Mouse (Mus musculus) stomach, embryonic 14.5 days (tissue): ENCODE results near the gene Cul7. TPM values are rescaled to one million over a fixed set of nuclear protein-coding genes. Genes with fewer than 3 reads are reported as not detected.

ENCODE experiments used
- ATAC-seq: fragments of 200-750 bp; cut with Nextera tagmentation; 2 replicates; pipeline ENCODE4 v1.8.0; 2017; ENCODE audit warnings: low read depth, moderate TSS enrichment; ENCODE audit not compliant: insufficient number of reproducible peaks, insufficient read depth, low FRiP score
- H3K27ac ChIP-seq: fragments of 300-500 bp; sonication (generic); 2 replicates; pipeline ENCODE4 v1.5.1; 2014; ENCODE audit warnings: mild to moderate bottlenecking, low read length, moderate library complexity, mixed read lengths
- H3K27me3 ChIP-seq: fragments of 300-500 bp; sonication (generic); 2 replicates; pipeline ENCODE4 v1.6.1; 2014; ENCODE audit warnings: low read length, control low read depth, mixed read lengths; ENCODE audit not compliant: control insufficient read depth, insufficient read depth
- H3K36me3 ChIP-seq: fragments of 300-500 bp; sonication (generic); 2 replicates; pipeline ENCODE4 v1.6.1; 2014; ENCODE audit warnings: mild to moderate bottlenecking, control low read depth, low read length, moderate library complexity, mixed read lengths; ENCODE audit not compliant: control insufficient read depth, insufficient read depth
- H3K4me1 ChIP-seq: fragments of 300-500 bp; sonication (generic); 2 replicates; pipeline ENCODE4 v1.6.1; 2014; ENCODE audit warnings: low read length, control low read depth, mixed read lengths; ENCODE audit not compliant: control insufficient read depth, insufficient read depth
- H3K4me2 ChIP-seq: fragments of 300-500 bp; sonication (generic); replicated peaks from 2 replicates; pipeline ENCODE4 v1.6.1; 2014; ENCODE audit warnings: low read depth, low read length, control low read depth
- H3K4me3 ChIP-seq: fragments of 300-500 bp; sonication (generic); 2 replicates; pipeline ENCODE4 v1.5.1; 2014; ENCODE audit warnings: low read depth, low read length, control low read depth
- H3K9ac ChIP-seq: fragments of 300-500 bp; sonication (generic); replicated peaks from 2 replicates; pipeline ENCODE4 v1.6.1; 2014; ENCODE audit warnings: low read depth, mild to moderate bottlenecking, control low read depth, low read length, moderate library complexity, mixed read lengths
- H3K9me3 ChIP-seq: fragments of 300-500 bp; sonication (generic); 2 replicates; pipeline ENCODE4 v1.6.1; 2016; ENCODE audit warnings: low read depth, low read length, control low read depth; ENCODE audit not compliant: control insufficient read depth
- WGBS: fragments of 180-500 bp; shearing (Covaris S2); extraction: QIAGEN DNeasy Blood & Tissue Kit; methylation state at CpG from one replicate; pipeline ENCODE4 v1.1.7; 2014; 5-methylcytosine and 5-hydroxymethylcytosine counted together
- polyA plus RNA-seq: library from polyadenylated mRNA; unstranded; fragments of >200 nt; fragmentation: Nextera tagmentation; extraction: Ambion mirVana; gene quantifications from 2 replicates; pipeline ENCODE4 v1.2.1, GENCODE M21; 2014

Gene Cul7
- polyA plus RNA-seq, 1 experiment from 2014 or later, result 45.9 TPM

GRCm38 (mm10) chr17:46622269-46622668 lies 27.9 kb upstream of the Cul7 start:
- Histone ChIP-seq H3K36me3 (no peaks in the 10 kb centered on the region), H3K27ac (peak overlapping the region; percentile 58; the same call in 1 of the 2 replicates), H3K9ac (no peak overlapping the region), H3K27me3 (no peaks in the 10 kb centered on the region), H3K4me3 (no peak overlapping the region), H3K4me2 (no peak overlapping the region), H3K9me3 (no peaks in the 10 kb centered on the region), H3K4me1 (peaks cover 94% of the 10 kb centered on the region)
- no peak for ATAC-seq
- WGBS, result 63% methylated on average over 11 of the region's 11 CpGs

- peaks cover 79% of the 10 kb centered on the region for H3K4me1 ChIP-seq
- no peak overlapping the region for H3K4me3 ChIP-seq
- H3K9me3 ChIP-seq, result no peaks in the 10 kb centered on the region
- H3K4me2 ChIP-seq, result peak overlapping the region; percentile 22
- WGBS, result 28% methylated on average over 10 of the region's 10 CpGs
- H3K27ac ChIP-seq, result peak overlapping the region; percentile 64
- H3K36me3 ChIP-seq, result no peaks in the 10 kb centered on the region
- no peak for ATAC-seq
- H3K27me3 ChIP-seq, result no peaks in the 10 kb centered on the region
- H3K9ac ChIP-seq, result no peak overlapping the region; the same call in 1 of the 2 replicates
These were observed 26.1 kb upstream of the Cul7 start for GRCm38 (mm10) chr17:46623819-46624557.

- no peaks in the 10 kb centered on the region for H3K9me3 ChIP-seq
- H3K27ac ChIP-seq, result peak overlapping the region; percentile 64
- no peak for ATAC-seq
- H3K9ac ChIP-seq, result no peak overlapping the region; the same call in 1 of the 2 replicates
- peaks cover 73% of the 10 kb centered on the region for H3K4me1 ChIP-seq
- WGBS, result 54% methylated on average over 12 of the region's 12 CpGs
- peak overlapping the region; percentile 22 for H3K4me2 ChIP-seq
- no peaks in the 10 kb centered on the region for H3K36me3 ChIP-seq
- no peaks in the 10 kb centered on the region for H3K27me3 ChIP-seq
- H3K4me3 ChIP-seq, result no peak overlapping the region
These were observed 25.5 kb upstream of the Cul7 start for GRCm38 (mm10) chr17:46624598-46624997.

- Histone ChIP-seq H3K4me3 (peak overlapping the region; percentile 94), H3K27ac (peak overlapping the region; percentile 6; the same call in 1 of the 2 replicates), H3K9me3 (no peaks in the 10 kb centered on the region), H3K4me2 (peak overlapping the region; percentile 62), H3K36me3 (peaks cover 3% of the 10 kb centered on the region; the same call in 1 of the 2 replicates), H3K9ac (peak overlapping the region; percentile 97), H3K4me1 (peaks cover 60% of the 10 kb centered on the region), H3K27me3 (no peaks in the 10 kb centered on the region)
- no peak for ATAC-seq
- WGBS, result 33% methylated on average over 6 of the region's 6 CpGs
These were observed 22.7 kb upstream of the Cul7 start for GRCm38 (mm10) chr17:46627409-46627808.

- peaks cover 50% of the 10 kb centered on the region for H3K4me1 ChIP-seq
- under 1% methylated on average over 12 of the region's 13 CpGs for WGBS
- H3K36me3 ChIP-seq, result peaks cover 8% of the 10 kb centered on the region; the same call in 1 of the 2 replicates
- peak overlapping the region; percentile 62 for H3K4me2 ChIP-seq
- no peaks in the 10 kb centered on the region for H3K27me3 ChIP-seq
- H3K9me3 ChIP-seq, result no peaks in the 10 kb centered on the region
- peak overlapping the region; percentile 99 for H3K27ac ChIP-seq
- ATAC-seq, result no peak
- H3K4me3 ChIP-seq, result peak overlapping the region; percentile 94
- H3K9ac ChIP-seq, result peak overlapping the region; percentile 97
These were observed 21.7 kb upstream of the Cul7 start for GRCm38 (mm10) chr17:46628471-46628790.

GRCm38 (mm10) chr17:46628791-46629684 lies 21.1 kb upstream of the Cul7 start, which contains the start of gene Ptk7:
Gene Ptk7, minus strand, starts transcription at chr17:46629504.
- under 1% methylated on average over 73 of the region's 90 CpGs for WGBS
- Histone ChIP-seq H3K4me2 (peak within 1 kb of the TSS; percentile 62), H3K9ac (peak within 1 kb of the TSS; percentile 97), H3K27ac (peak within 1 kb of the TSS; percentile 99), H3K36me3 (peaks cover 10% of the 10 kb centered on the region; the same call in 1 of the 2 replicates), H3K4me1 (peaks cover 43% of the 10 kb centered on the region), H3K27me3 (no peaks in the 10 kb centered on the region), H3K4me3 (peak within 1 kb of the TSS; percentile 94), H3K9me3 (no peaks in the 10 kb centered on the region)
- peak; percentile 71 for ATAC-seq

GRCm38 (mm10) chr17:46629685-46630441 lies 20.3 kb upstream of the Cul7 start:
- peak; percentile 86 for ATAC-seq
- 3% methylated on average over 12 of the region's 12 CpGs for WGBS
- peaks cover 35% of the 10 kb centered on the region for H3K4me1 ChIP-seq

More at GRCm38 (mm10) chr17:46629685-46630441, 20.3 kb upstream of the Cul7 start:
- peak overlapping the region; percentile 94 for H3K4me3 ChIP-seq
- H3K9ac ChIP-seq, result peak overlapping the region; percentile 97
- peak overlapping the region; percentile 62 for H3K4me2 ChIP-seq
- no peaks in the 10 kb centered on the region for H3K9me3 ChIP-seq
- H3K36me3 ChIP-seq, result peaks cover 10% of the 10 kb centered on the region; the same call in 1 of the 2 replicates
- H3K27ac ChIP-seq, result peak overlapping the region; percentile 99
- no peaks in the 10 kb centered on the region for H3K27me3 ChIP-seq
